Mouse (Mus musculus) C2C12 (cell line): ENCODE data around the gene Mrtfa. TPM values are rescaled to one million over a fixed set of nuclear protein-coding genes. Genes with fewer than 3 reads are reported as not detected.
A peak's percentile ranks its signal among the peaks of the same experiment; 100 is the strongest.

Source experiments
- H3K27me3 ChIP-seq: one replicate; pipeline ENCODE4 v1.6.1; 2011; ENCODE audit not compliant: control insufficient read depth, insufficient read depth, insufficient read length
- H3K36me3 ChIP-seq: one replicate; pipeline ENCODE4 v1.6.1; 2011; ENCODE audit not compliant: control insufficient read depth, insufficient read depth
- H3K4me3 ChIP-seq: one replicate; pipeline ENCODE4 v1.5.1; 2011; ENCODE audit warnings: mild to moderate bottlenecking, control low read depth; ENCODE audit not compliant: poor library complexity, insufficient read depth, severe bottlenecking
- H3K79me2 ChIP-seq: one replicate; pipeline ENCODE4 v1.6.1; 2011; ENCODE audit not compliant: control insufficient read depth, insufficient read depth
- H3K79me3 ChIP-seq: one replicate; pipeline ENCODE4 v1.6.1; 2011; ENCODE audit warnings: low read depth, control low read depth
- H3ac ChIP-seq: one replicate; pipeline ENCODE3; 2011; ENCODE audit warnings: low read depth; ENCODE audit not compliant: control insufficient read depth, insufficient read length
- CEBPB ChIP-seq: IDR thresholded peaks from one replicate; pipeline ENCODE4 v1.6.1; 2011; ENCODE audit warnings: low read depth, mild to moderate bottlenecking, control low read depth, moderate library complexity
- CTCF ChIP-seq: IDR thresholded peaks from one replicate; pipeline ENCODE4 v1.5.1; 2011; ENCODE audit not compliant: control insufficient read depth, insufficient read depth, insufficient read length
- FOSL1 ChIP-seq: IDR thresholded peaks from one replicate; pipeline ENCODE4 v1.8.0; 2011; ENCODE audit warnings: mild to moderate bottlenecking, low read length; ENCODE audit not compliant: poor library complexity, insufficient read depth, severe bottlenecking
- MAX ChIP-seq: IDR thresholded peaks from one replicate; pipeline ENCODE4 v1.6.1; 2011; ENCODE audit warnings: mild to moderate bottlenecking, control low read depth
- MYOD1 ChIP-seq: IDR thresholded peaks from one replicate; pipeline ENCODE4 v1.6.1; 2011; ENCODE audit warnings: low read depth; ENCODE audit not compliant: control insufficient read depth, insufficient read length
- MYOG ChIP-seq: IDR thresholded peaks from one replicate; pipeline ENCODE4 v1.6.1; 2011; ENCODE audit not compliant: control insufficient read depth, insufficient read length; ENCODE audit errors: extremely low read depth
- USF1 ChIP-seq: IDR thresholded peaks from one replicate; pipeline ENCODE4 v1.6.1; 2011; ENCODE audit warnings: low read depth, mild to moderate bottlenecking, control low read depth, moderate library complexity
- polyA plus RNA-seq: library from polyadenylated mRNA; unstranded; fragments of >200 nt; fragmentation: generic; extraction: Trizol; gene quantifications from one replicate; pipeline ENCODE4 v1.2.1, GENCODE M21; 2012; ENCODE audit warnings: missing spikeins

Gene Mrtfa
- polyA plus RNA-seq, 1 experiment = 42.2 TPM

- no peak overlapping the region for H3K4me3 ChIP-seq
- peaks cover 32% of the 10 kb centered on the region for H3K36me3 ChIP-seq
- H3K79me2 ChIP-seq = peaks cover 86% of the 10 kb centered on the region
- H3ac ChIP-seq = no peak overlapping the region
- peaks cover 14% of the 10 kb centered on the region for H3K79me3 ChIP-seq
- H3K27me3 ChIP-seq = no peaks in the 10 kb centered on the region
- no peak for TF ChIP-seq FOSL1
- no peak for TF ChIP-seq MYOD1
- TF ChIP-seq MAX = no peak
- no peak for TF ChIP-seq USF1
- no peak for TF ChIP-seq CEBPB
- no peak for TF ChIP-seq CTCF
- TF ChIP-seq MYOG = no peak
These were observed 144.5 kb downstream of the Mrtfa start for GRCm38 (mm10) chr15:81046061-81046460.

DNA sequence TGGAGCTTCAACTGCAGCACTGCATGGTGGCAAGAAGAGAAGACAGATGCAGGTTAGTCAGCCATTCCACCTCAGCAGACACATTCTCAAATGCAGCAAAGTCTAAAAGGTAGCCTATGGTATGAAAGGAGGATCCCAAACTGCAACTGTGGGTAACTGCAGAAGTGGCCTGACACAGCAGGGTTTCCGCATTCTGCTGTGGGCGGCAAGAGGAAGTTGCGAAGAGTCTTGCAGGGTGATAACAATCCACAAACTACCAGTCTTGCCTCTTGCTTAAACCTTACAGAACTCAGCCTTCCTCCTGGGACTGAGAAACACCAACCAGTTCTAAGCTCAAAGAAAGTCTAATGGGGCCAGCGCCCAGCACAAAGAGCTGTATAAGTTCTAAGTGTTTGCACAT is 145.2 kb downstream of the Mrtfa start:
- H3K79me3 ChIP-seq = peaks cover 14% of the 10 kb centered on the region
- H3K4me3 ChIP-seq = no peak overlapping the region
- TF ChIP-seq USF1 (no peak), FOSL1 (no peak), MAX (no peak), CTCF (no peak), MYOG (no peak), MYOD1 (no peak), CEBPB (no peak)
- H3K36me3 ChIP-seq = peaks cover 32% of the 10 kb centered on the region
- H3K27me3 ChIP-seq = no peaks in the 10 kb centered on the region
- H3K79me2 ChIP-seq = peaks cover 85% of the 10 kb centered on the region
- H3ac ChIP-seq = no peak overlapping the region

DNA sequence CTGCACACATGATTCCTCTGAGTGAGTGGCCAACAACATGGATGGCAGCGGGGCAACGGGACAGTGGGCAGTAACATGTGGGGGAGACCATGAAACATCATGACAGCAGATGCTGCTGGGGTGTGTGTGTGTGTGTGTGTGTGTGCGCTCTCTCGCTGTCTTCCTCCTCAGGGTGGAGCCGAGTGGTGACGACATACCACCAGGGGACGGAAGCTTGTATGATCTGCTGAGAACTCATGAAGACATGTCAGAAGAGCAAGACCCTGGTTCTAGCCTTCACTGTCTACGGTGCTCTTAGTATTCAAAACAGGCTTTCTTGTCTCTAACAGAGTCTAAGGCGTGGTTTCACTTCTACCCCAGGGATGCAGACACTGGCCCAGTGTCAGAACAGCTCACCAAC is 146.1 kb downstream of the Mrtfa start:
- Histone ChIP-seq H3K36me3 (peaks cover 32% of the 10 kb centered on the region), H3ac (no peak overlapping the region), H3K79me3 (peaks cover 19% of the 10 kb centered on the region), H3K79me2 (peaks cover 88% of the 10 kb centered on the region), H3K27me3 (no peaks in the 10 kb centered on the region), H3K4me3 (no peak overlapping the region)
- TF ChIP-seq MYOG = no peak
- TF ChIP-seq USF1 = no peak
- no peak for TF ChIP-seq CEBPB
- TF ChIP-seq FOSL1 = no peak

GRCm38 (mm10) chr15:81042276-81042931 is 148.2 kb downstream of the Mrtfa start:
- H3ac ChIP-seq = no peak overlapping the region
- peaks cover 90% of the 10 kb centered on the region for H3K79me2 ChIP-seq
- peaks cover 32% of the 10 kb centered on the region for H3K36me3 ChIP-seq
- H3K4me3 ChIP-seq = no peak overlapping the region
- H3K27me3 ChIP-seq = no peaks in the 10 kb centered on the region
- TF ChIP-seq CEBPB (no peak), CTCF (peak; percentile 42)
- peaks cover 28% of the 10 kb centered on the region for H3K79me3 ChIP-seq

DNA sequence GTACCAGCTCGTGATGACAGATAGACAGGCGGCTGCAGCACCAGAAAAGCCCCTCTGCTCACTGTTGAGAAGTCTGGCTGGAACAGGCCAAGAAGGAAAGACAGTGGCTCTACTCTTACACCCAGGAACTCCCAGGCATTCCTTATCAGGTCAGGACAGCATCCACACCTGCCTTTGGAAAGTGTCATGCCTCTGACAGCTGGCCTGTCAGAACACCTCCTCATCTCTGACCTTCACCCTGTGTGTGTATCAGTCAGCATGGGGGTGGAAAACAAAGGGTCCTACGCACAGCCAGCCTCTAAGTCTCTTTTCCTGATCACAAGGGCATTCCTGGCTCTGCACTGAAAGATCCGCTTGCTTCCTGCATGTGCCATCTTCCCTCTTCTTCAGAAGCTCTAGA is 148.8 kb downstream of the Mrtfa start:
- no peak for TF ChIP-seq FOSL1
- no peak for TF ChIP-seq MYOD1
- no peak for TF ChIP-seq CEBPB
- no peak for TF ChIP-seq MYOG
- peaks cover 35% of the 10 kb centered on the region for H3K36me3 ChIP-seq
- no peaks in the 10 kb centered on the region for H3K27me3 ChIP-seq
- no peak overlapping the region for H3ac ChIP-seq
- peaks cover 32% of the 10 kb centered on the region for H3K79me3 ChIP-seq
- H3K4me3 ChIP-seq = no peak overlapping the region
- H3K79me2 ChIP-seq = peaks cover 90% of the 10 kb centered on the region

DNA sequence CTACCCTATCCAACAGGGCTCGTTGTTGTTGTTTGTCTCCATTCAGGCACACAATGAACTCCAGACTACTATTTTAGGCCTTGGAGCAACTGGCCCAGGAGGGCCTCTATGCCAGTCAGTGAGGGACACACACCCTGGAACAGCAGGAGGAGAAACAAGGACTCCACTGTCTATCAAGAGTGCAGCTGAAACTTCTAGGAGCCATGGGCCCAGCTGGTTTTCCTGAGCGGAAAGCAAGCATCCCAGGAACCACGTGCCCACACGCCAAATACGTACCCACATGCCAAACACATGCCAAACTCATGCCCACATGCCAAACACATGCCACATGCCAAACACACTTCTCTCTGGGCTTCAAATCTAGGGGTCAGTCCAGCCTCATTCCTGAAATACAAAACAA is 152.1 kb downstream of the Mrtfa start:
- H3K79me3 ChIP-seq = peaks cover 58% of the 10 kb centered on the region
- H3K27me3 ChIP-seq = no peaks in the 10 kb centered on the region
- peaks cover 36% of the 10 kb centered on the region for H3K36me3 ChIP-seq
- no peak overlapping the region for H3K4me3 ChIP-seq
- H3ac ChIP-seq = no peak overlapping the region
- TF ChIP-seq FOSL1 = no peak
- TF ChIP-seq USF1 = no peak
- TF ChIP-seq CEBPB = no peak
- no peak for TF ChIP-seq MYOD1
- peaks cover 99% of the 10 kb centered on the region for H3K79me2 ChIP-seq
